Mouse (Mus musculus): ENCODE results near the gene Tsc22d1. TPM values are rescaled to one million over a fixed set of nuclear protein-coding genes. Genes with fewer than 3 reads are reported as not detected.

Tsc22d1 gene
- 220 and 253 TPM in 2 replicates for polyA plus RNA-seq (2015; fragmentation: Nextera tagmentation; extraction: Ambion mirVana)

DNA sequence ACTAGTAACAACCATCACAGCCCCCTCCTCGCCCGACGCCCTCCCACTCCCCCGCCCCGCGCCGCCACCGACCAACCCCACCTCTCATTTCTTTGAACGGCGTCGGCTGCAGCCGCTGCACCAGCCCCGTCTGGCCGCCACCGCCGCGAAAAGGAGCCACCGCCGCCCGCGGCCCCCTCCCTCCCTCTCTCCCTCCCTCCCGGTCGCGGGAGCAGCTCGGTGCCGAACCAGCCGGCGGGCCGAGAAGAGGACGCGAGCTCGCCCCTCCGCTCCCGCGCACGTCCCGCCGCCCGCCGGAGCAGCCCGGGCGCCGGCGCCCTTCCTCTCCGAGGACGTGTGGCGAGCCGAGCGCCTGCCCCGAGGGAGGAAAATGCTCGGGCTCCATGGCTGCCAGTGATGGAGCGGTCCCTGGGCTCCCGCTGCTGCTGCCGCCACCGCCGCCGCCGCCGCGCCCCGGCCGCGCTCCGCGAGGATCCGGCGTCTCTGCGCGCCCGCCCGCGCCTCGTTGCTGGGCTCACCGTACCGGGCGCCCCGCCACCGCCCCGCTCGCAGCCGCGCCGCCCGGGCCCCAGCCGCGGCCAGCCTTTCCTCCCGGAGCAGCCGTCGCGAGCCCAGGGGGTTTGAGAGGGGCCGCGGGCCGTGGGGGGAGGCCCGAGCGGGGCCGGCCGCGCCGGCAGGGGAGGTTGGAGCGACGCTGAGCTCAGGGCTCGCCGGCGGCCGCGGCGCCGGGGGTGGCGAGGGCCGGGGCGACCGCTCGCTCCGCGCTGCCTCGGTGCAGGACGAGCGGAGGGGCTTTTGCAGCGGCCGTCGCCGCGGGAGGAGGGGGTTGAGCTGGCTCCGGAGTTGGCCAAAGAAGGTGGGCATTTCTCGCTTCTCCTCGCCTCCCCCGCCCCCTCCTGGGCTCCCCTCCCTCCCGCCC lies at the start of gene Tsc22d1:
Gene Tsc22d1 (plus strand): TSS at position 100 of the 919 bp plus-strand sequence.

DNA sequence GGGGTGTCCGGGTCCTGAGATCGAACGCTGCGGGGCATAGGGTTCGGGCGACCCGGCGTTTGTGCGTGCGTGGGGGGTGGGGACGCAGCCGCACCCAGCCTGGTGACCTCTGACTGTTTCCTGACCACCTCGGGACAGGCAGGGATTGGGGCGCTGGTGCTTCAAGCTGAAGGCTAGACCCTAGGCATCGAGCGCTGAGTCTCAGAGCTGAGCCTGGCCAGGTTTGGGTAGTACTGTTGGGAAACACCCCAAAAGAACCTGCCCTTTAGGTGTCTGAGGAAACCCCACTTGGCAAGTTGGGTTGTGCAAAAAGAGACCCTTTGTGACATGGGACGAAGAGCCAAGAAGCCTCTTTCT lies 142.1 kb downstream of the Tsc22d1 start, which contains the start of gene Serp2:
Gene Serp2 (minus strand): TSS at position 38 of the 357 bp plus-strand sequence.

Other genes with a start within 250 kb of the Tsc22d1 start
- 5.9 and 6.0 TPM in 2 replicates for gene Serp2, start 141.9 kb downstream of the Tsc22d1 start, polyA plus RNA-seq (2015; fragmentation: Nextera tagmentation; extraction: Ambion mirVana)

All from skeletal muscle tissue, postnatal 0 days (tissue).